Mouse (Mus musculus) thymus, adult 2 months (tissue): ENCODE measurements around the gene Gm42421.

Experiments used
- CTCF ChIP-seq: fragments of 200-500 bp; IDR thresholded peaks from 2 replicates; pipeline ENCODE4 v1.5.1; 2012; ENCODE audit warnings: mild to moderate bottlenecking, control low read depth, low read length, moderate library complexity, borderline replicate concordance; ENCODE audit not compliant: control insufficient read depth, poor library complexity, insufficient read depth; ENCODE audit errors: extremely low read depth
- POLR2A ChIP-seq: fragments of 200-500 bp; IDR thresholded peaks from 2 replicates; pipeline ENCODE4 v1.6.1; 2012; ENCODE audit warnings: mild to moderate bottlenecking, low read length, control low read depth, moderate library complexity; ENCODE audit not compliant: control insufficient read depth, poor library complexity, insufficient read depth; ENCODE audit errors: extremely low read depth

GRCm38 (mm10) chr5:143982361-143982760 is 54.4 kb downstream of the Gm42421 start:
- TF ChIP-seq POLR2A (no peak), CTCF (no peak)
